Mouse (Mus musculus): ENCODE measurements around the gene Naxd. TPM values are rescaled to one million over a fixed set of nuclear protein-coding genes. Genes with fewer than 3 reads are reported as not detected.

Naxd gene
- polyA plus RNA-seq, 1 experiment from 2014 or later, result 131 TPM

GRCm38 (mm10) chr8:11477811-11478761 lies 19.2 kb upstream of the Naxd start, which contains the start of gene Rab20:
Gene Rab20 (minus strand): TSS chr8:11478710.
- peaks cover 39% of the 10 kb centered on the region for H3K27me3 ChIP-seq (ENCODE audit: insufficient read depth, low read length)
- DNase-seq (peak; percentile 81), ATAC-seq (ENCODE audit: insufficient read depth) (peak; percentile 75)
- no peaks in the 10 kb centered on the region for H3K36me3 ChIP-seq (ENCODE audit: insufficient read depth)
- peak within 1 kb of the TSS; percentile 100 for H3K4me2 ChIP-seq
- peaks cover 13% of the 10 kb centered on the region; the same call in 1 of the 2 replicates for H3K4me1 ChIP-seq (ENCODE audit: insufficient read depth)
- TF ChIP-seq CTCF (IDR thresholded peaks at IDR 0.05; ENCODE audit: low read depth), result no peak
- peak within 1 kb of the TSS; percentile 85 for H3K27ac ChIP-seq (ENCODE audit: low read depth)
- no peaks in the 10 kb centered on the region for H3K9me3 ChIP-seq (ENCODE audit: low read depth, low read length)
- H3K4me3 ChIP-seq (ENCODE audit: low read depth, low read length), result peak within 1 kb of the TSS; percentile 62
- H3K9ac ChIP-seq, result peak within 1 kb of the TSS; percentile 52
- WGBS, result 1% methylated on average over 64 of the region's 69 CpGs

- ATAC-seq (ENCODE audit: insufficient read depth) (no peak), DNase-seq (no peak)
- peak overlapping the region; percentile 100 for H3K4me2 ChIP-seq
- no peaks in the 10 kb centered on the region for H3K9me3 ChIP-seq (ENCODE audit: low read depth, low read length)
- peak overlapping the region; percentile 62 for H3K4me3 ChIP-seq (ENCODE audit: low read depth, low read length)
- H3K27ac ChIP-seq (ENCODE audit: low read depth), result no peak overlapping the region
- H3K27me3 ChIP-seq (ENCODE audit: insufficient read depth, low read length), result peaks cover 39% of the 10 kb centered on the region
- 3% methylated on average over 23 of the region's 23 CpGs for WGBS
- TF ChIP-seq CTCF (IDR thresholded peaks at IDR 0.05; ENCODE audit: low read depth), result no peak
- H3K4me1 ChIP-seq (ENCODE audit: insufficient read depth), result peaks cover 4% of the 10 kb centered on the region; the same call in 1 of the 2 replicates
- no peak overlapping the region; the same call in 1 of the 2 replicates for H3K9ac ChIP-seq
- H3K36me3 ChIP-seq (ENCODE audit: insufficient read depth), result no peaks in the 10 kb centered on the region
These were observed 18.3 kb upstream of the Naxd start for GRCm38 (mm10) chr8:11478807-11479527.

GRCm38 (mm10) chr8:11479591-11479990 lies 17.7 kb upstream of the Naxd start:
- Histone ChIP-seq H3K27ac (ENCODE audit: low read depth) (no peak overlapping the region), H3K4me1 (ENCODE audit: insufficient read depth) (peaks cover 3% of the 10 kb centered on the region; the same call in 1 of the 2 replicates), H3K9ac (no peak overlapping the region), H3K4me3 (ENCODE audit: low read depth, low read length) (peak overlapping the region; percentile 62; the same call in 1 of the 2 replicates), H3K27me3 (ENCODE audit: insufficient read depth, low read length) (peaks cover 39% of the 10 kb centered on the region), H3K9me3 (ENCODE audit: low read depth, low read length) (no peaks in the 10 kb centered on the region), H3K36me3 (ENCODE audit: insufficient read depth) (no peaks in the 10 kb centered on the region), H3K4me2 (peak overlapping the region; percentile 100)
- DNase-seq (no peak), ATAC-seq (ENCODE audit: insufficient read depth) (no peak)
- no peak for TF ChIP-seq CTCF (IDR thresholded peaks at IDR 0.05; ENCODE audit: low read depth)
- 7% methylated on average over 14 of the region's 14 CpGs for WGBS

GRCm38 (mm10) chr8:11481876-11482275 lies 15.4 kb upstream of the Naxd start:
- Histone ChIP-seq H3K4me3 (ENCODE audit: low read depth, low read length) (no peak overlapping the region), H3K27ac (ENCODE audit: low read depth) (no peak overlapping the region), H3K36me3 (ENCODE audit: insufficient read depth) (no peaks in the 10 kb centered on the region), H3K9me3 (ENCODE audit: low read depth, low read length) (no peaks in the 10 kb centered on the region), H3K4me1 (ENCODE audit: insufficient read depth) (0 out of 2 replicates have a peak, but pooled peaks cover 3% of the 10 kb centered on the region), H3K4me2 (no peak overlapping the region), H3K9ac (no peak overlapping the region), H3K27me3 (ENCODE audit: insufficient read depth, low read length) (peaks cover 26% of the 10 kb centered on the region)
- ATAC-seq (ENCODE audit: insufficient read depth), result no peak
- DNase-seq, result no peak
- TF ChIP-seq CTCF (IDR thresholded peaks at IDR 0.05; ENCODE audit: low read depth), result no peak
- WGBS, result 71% methylated on average over 3 of the region's 3 CpGs

- DNase-seq, result no peak
- H3K9me3 ChIP-seq (ENCODE audit: low read depth, low read length), result no peaks in the 10 kb centered on the region
These were observed 14.8 kb upstream of the Naxd start for GRCm38 (mm10) chr8:11482537-11482936.

GRCm38 (mm10) chr8:11486142-11486541 lies 11.2 kb upstream of the Naxd start:
- 21% methylated on average over 7 of the region's 7 CpGs for WGBS
- peak; percentile 88 for DNase-seq
- no peaks in the 10 kb centered on the region for H3K4me1 ChIP-seq (ENCODE audit: insufficient read depth)
- no peak overlapping the region for H3K9ac ChIP-seq
- H3K27me3 ChIP-seq (ENCODE audit: insufficient read depth, low read length), result no peaks in the 10 kb centered on the region
- H3K36me3 ChIP-seq (ENCODE audit: insufficient read depth), result no peaks in the 10 kb centered on the region
- H3K4me3 ChIP-seq (ENCODE audit: low read depth, low read length), result no peak overlapping the region
- no peaks in the 10 kb centered on the region for H3K9me3 ChIP-seq (ENCODE audit: low read depth, low read length)
- no peak overlapping the region for H3K4me2 ChIP-seq
- TF ChIP-seq CTCF (IDR thresholded peaks at IDR 0.05; ENCODE audit: low read depth), result peak; percentile 93
- no peak overlapping the region for H3K27ac ChIP-seq (ENCODE audit: low read depth)
- 0 out of 2 replicates have a peak, but pooled peaks have one; percentile 51 for ATAC-seq (ENCODE audit: insufficient read depth)

More at GRCm38 (mm10) chr8:11482537-11482936, 14.8 kb upstream of the Naxd start:
- no peak for TF ChIP-seq CTCF (IDR thresholded peaks at IDR 0.05; ENCODE audit: low read depth)
- no peak overlapping the region for H3K27ac ChIP-seq (ENCODE audit: low read depth)
- no peak overlapping the region for H3K4me3 ChIP-seq (ENCODE audit: low read depth, low read length)
- 63% methylated on average over 3 of the region's 3 CpGs for WGBS
- no peaks in the 10 kb centered on the region for H3K36me3 ChIP-seq (ENCODE audit: insufficient read depth)
- ATAC-seq (ENCODE audit: insufficient read depth), result no peak
- no peak overlapping the region for H3K4me2 ChIP-seq
- peaks cover 21% of the 10 kb centered on the region for H3K27me3 ChIP-seq (ENCODE audit: insufficient read depth, low read length)
- 0 out of 2 replicates have a peak, but pooled peaks cover 3% of the 10 kb centered on the region for H3K4me1 ChIP-seq (ENCODE audit: insufficient read depth)
- H3K9ac ChIP-seq, result no peak overlapping the region
